Mouse (Mus musculus) frontal cortex, adult (tissue): Measurements from ENCODE around the gene Cdadc1.
A peak's percentile ranks its signal among the peaks of the same experiment; 100 is the strongest.

Source experiments
- ATAC-seq: cut with Nextera tagmentation; 2 replicates; pipeline ENCODE4 v1.9.2; 2017; ENCODE audit warnings: mild to moderate bottlenecking, moderate library complexity, mixed read lengths; ENCODE audit not compliant: low TSS enrichment

The Cdadc1 gene

GRCm38 (mm10) chr14:59612920-59613625 lies 15.3 kb upstream of the Cdadc1 start:
- no peak for ATAC-seq

DNA sequence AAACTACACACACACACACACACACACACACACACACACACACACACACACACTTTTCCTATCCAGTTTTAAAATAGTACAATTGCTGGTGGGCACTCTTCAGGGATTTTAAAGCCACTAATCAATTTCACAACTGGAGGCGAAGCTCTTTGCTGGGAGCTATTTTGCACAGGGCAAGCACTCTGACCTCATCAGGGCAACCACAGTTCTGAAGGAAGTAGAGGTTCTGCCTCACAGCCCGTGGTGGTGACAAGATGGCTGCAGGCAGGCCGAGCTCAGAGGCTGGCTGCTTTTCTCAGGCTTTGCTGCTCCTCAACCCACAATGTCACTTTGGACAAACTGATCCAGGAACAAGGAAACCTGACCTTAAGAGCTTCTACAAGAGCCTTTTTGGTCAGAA lies 9.3 kb upstream of the Cdadc1 start:
- no peak for ATAC-seq

DNA sequence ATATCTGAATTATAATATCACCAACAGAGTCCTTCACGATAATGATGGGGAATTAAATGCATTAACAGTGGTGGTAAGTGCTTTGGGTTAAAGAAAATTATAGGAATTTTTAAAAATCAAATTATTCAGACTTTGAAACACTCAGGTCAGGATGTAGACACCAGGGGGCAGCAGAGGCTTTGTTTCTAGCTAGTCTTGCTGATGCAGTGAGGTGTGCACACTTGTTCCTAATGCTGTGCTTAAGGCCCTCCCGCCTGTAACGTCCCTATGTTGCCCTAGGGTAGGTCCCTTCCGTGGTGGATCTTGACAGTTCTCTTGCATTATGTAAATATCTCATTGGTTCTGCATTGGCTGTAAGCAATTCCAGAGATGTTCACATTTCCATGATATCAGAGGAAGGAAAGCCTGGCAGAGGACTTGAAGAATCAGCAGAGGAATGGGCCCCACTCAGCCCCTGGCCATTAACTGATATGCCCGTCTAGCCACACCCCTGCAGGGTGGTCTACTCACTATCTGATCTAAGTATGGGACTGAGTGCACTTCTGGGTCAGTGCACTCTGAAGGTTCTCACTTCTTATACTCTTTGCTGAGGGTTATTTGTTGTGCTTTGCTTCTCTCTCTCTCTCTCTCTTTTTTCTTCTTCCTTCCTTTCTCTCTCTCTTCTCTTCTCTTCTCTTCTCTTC lies 8.1 kb upstream of the Cdadc1 start:
- peak; percentile 72; the same call in 1 of the 2 replicates for ATAC-seq

DNA sequence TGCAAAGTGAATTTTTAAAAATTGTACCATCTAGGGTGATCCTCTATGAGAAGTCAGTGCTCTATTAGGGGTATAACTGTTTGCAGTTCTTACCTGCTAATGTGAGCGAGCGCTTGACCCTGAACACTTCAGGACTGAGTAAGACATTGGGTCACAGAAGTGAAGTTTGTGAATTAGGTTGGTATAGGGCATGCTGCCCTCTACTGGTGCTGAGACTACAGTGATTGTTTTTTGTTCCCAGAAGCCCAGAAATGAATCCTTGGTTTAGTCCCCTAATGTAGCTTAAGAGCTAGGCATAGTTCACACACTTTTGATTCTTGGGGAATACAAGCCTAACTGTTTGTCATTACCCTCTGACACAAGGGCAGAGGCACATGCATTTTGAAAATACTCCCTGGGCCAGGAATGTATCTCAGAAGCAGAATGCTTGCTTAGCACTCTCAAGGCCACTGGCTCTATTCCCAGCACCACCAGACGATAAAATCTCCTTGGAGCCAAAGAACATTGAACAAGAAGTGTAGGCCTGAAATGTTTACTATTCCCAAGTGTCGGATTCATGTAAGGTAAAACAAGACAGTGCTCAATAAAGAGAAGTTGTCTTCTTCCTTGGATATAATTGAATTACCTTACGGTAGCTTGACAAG lies 6.4 kb upstream of the Cdadc1 start:
- ATAC-seq = peak; percentile 77; the same call in 1 of the 2 replicates

GRCm38 (mm10) chr14:59598260-59598627 lies 485 bp upstream of the Cdadc1 start:
- ATAC-seq = no peak; the same call in 1 of the 2 replicates

DNA sequence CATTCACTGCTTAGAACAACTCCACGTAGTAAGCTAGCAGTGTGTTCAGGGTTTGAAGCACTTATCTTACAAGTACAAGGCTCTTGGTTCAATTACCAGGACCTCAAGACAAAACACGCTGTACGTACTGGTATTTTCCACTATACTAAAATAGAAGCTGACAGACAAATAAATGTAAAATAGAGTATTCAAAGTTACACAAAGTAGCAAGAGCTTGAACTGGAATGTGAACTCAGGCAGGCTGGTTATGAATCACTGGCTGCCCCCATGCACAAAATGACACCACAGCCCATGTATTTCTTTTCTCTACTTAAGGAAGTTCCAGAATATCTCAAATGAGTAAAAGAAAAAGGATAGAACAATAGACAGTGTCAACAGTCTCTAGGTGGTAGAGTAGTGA lies 2.8 kb downstream of the Cdadc1 start:
- ATAC-seq = no peak

- ATAC-seq = no peak
These were observed 5.2 kb downstream of the Cdadc1 start for GRCm38 (mm10) chr14:59592593-59592992.

GRCm38 (mm10) chr14:59591901-59592300 lies 5.9 kb downstream of the Cdadc1 start:
- ATAC-seq = no peak

DNA sequence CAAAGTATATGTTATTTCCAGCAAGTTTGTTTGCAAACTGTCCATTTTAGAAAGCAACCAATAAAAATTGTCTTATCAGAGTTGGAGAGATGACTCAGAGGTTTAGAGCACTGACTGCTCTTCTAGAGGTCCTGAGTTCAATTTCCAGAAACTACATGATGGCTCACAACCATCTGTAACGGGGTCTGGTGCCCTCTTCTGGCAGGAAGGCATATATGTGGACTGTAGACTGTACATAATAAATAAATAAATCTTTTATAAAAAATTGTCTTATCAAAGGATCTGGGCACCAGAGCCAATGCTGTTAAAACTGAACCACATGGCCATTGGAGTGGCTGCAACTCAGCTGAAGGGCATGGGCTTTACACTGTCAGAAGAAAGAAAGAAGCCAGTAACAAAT lies 7.1 kb downstream of the Cdadc1 start:
- ATAC-seq = no peak

GRCm38 (mm10) chr14:59576385-59576784 lies 21.4 kb downstream of the Cdadc1 start:
- ATAC-seq = no peak

GRCm38 (mm10) chr14:59566756-59567155 lies 31.0 kb downstream of the Cdadc1 start:
- no peak for ATAC-seq

GRCm38 (mm10) chr14:59557886-59558285 lies 39.9 kb downstream of the Cdadc1 start:
- no peak for ATAC-seq

DNA sequence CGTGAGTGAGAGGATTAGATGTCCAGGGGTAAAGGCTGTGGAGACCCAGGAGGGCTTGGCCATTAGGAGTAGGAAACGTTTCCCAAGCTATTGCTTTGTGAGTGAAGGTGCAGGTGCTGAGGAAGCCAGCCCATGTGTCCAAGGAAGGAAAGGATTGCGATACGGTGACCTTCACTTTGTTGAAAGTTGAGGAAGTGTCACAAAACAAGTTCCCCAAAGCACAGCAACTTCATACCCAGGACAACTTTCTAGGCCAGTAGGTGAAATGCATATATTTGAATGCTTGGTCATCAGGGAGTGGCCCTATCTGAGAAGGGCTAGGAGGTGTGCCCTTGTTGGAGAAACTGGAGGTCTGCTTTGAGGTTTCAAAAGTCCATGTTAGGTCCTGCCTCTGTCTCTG lies 40.7 kb downstream of the Cdadc1 start:
- ATAC-seq = no peak

- ATAC-seq = peak; percentile 85
These were observed 41.7 kb downstream of the Cdadc1 start for GRCm38 (mm10) chr14:59555928-59556531.

DNA sequence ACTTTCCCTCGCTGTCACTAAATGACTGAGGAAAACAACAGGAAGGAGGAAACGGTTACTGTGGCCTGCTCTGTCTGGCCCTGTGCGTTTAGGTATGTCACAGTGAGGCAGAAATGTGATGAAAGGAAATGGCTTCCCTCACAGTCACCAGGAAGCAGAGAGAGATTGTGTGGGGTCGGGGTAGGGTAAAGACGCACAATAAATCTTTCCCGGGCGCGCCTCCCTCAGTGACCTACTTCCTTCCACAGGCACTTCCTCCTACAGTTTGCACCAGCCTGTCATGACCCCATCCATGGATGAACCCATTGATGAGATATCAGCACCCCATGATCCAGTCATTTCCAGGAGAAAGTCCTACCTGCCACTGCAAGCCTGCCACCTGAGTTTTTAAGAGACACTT lies 42.7 kb downstream of the Cdadc1 start:
- ATAC-seq = no peak

- peak; percentile 56; the same call in 1 of the 2 replicates for ATAC-seq
These were observed 43.7 kb downstream of the Cdadc1 start for GRCm38 (mm10) chr14:59554025-59554424.

GRCm38 (mm10) chr14:59551956-59552355 lies 45.8 kb downstream of the Cdadc1 start:
- no peak for ATAC-seq

DNA sequence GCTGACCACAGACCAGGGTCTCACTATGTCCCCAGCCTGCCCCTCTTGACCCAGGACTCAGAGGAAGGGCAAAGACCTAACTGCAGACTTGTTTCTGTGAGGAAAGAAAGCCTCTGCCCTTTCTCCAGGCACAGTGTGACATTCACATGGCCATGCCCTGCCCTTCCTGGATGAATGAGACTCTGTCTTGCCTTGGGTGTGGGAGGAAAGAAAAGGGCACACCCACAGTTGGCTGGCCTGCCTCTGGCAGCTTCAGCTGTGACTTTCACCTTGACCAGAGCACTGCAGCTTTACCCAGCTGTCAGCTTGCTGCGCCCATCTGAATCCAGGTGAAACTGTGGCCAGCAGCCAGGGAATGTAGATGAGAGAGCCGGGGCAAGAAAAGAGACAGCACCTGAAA lies 46.9 kb downstream of the Cdadc1 start:
- ATAC-seq = no peak

- ATAC-seq = peak; percentile 66; the same call in 1 of the 2 replicates
These were observed 48.7 kb downstream of the Cdadc1 start for GRCm38 (mm10) chr14:59549106-59549505.

- no peak for ATAC-seq
These were observed 49.2 kb downstream of the Cdadc1 start for GRCm38 (mm10) chr14:59548532-59548931.

DNA sequence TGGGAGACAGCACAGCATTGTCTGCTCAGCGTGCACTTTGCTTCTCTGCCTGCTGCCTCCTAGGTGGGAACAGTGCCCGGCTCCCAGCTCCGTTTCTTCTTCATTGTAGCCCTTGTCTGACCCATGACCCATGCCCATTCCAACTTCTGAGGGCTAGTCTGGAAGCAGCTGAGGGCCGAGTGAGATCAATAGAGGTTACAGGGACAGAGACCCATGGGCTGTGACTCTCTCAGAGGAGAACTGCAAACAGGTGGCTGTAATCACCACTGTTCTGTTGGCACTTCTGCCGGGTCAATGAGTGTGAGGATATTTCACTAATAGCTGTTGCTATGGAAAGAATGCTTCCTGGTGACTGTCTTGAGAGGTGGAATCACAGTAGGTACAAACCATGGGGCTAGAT lies 50.2 kb downstream of the Cdadc1 start:
- ATAC-seq = no peak

GRCm38 (mm10) chr14:59546162-59546880 lies 51.4 kb downstream of the Cdadc1 start:
- ATAC-seq = no peak
